Mouse (Mus musculus) forebrain, embryonic 11.5 days (tissue): ENCODE results near the gene 2310079G19Rik. TPM values are rescaled to one million over a fixed set of nuclear protein-coding genes. Genes with fewer than 3 reads are reported as not detected.

Source experiments
- ATAC-seq: fragments of 200-750 bp; cut with Nextera tagmentation; replicated peaks from 2 replicates; pipeline ENCODE4 v1.8.0; 2017; ENCODE audit warnings: moderate TSS enrichment; ENCODE audit not compliant: low FRiP score
- DNase-seq: peaks from one replicate; pipeline ENCODE4 v3.0.0-alpha.2; 2017; ENCODE audit warnings: low spot score
- H3K27ac ChIP-seq: fragments of 300-500 bp; sonication (generic); 2 replicates; pipeline ENCODE4 v1.5.1; 2014; ENCODE audit warnings: low read depth, low read length
- H3K27me3 ChIP-seq: fragments of 300-500 bp; sonication (generic); 2 replicates; pipeline ENCODE4 v1.6.1; 2014; ENCODE audit warnings: mild to moderate bottlenecking, low read length, mixed read lengths; ENCODE audit not compliant: control insufficient read depth, insufficient read depth
- H3K36me3 ChIP-seq: fragments of 300-500 bp; sonication (generic); 2 replicates; pipeline ENCODE4 v1.6.1; 2014; ENCODE audit warnings: mild to moderate bottlenecking, low read length, moderate library complexity, mixed read lengths; ENCODE audit not compliant: control insufficient read depth, insufficient read depth
- H3K4me1 ChIP-seq: fragments of 300-500 bp; sonication (generic); replicated peaks from 2 replicates; pipeline ENCODE4 v1.6.1; 2014; ENCODE audit warnings: low read length, mixed read lengths; ENCODE audit not compliant: control insufficient read depth, insufficient read depth
- H3K4me2 ChIP-seq: fragments of 300-500 bp; sonication (generic); 2 replicates; pipeline ENCODE4 v1.6.1; 2014; ENCODE audit warnings: low read depth, mild to moderate bottlenecking, low read length, moderate library complexity, mixed read lengths; ENCODE audit not compliant: severe bottlenecking
- H3K4me3 ChIP-seq: fragments of 300-500 bp; sonication (generic); 2 replicates; pipeline ENCODE4 v1.5.1; 2014; ENCODE audit warnings: low read depth, low read length
- H3K9ac ChIP-seq: fragments of 300-500 bp; sonication (generic); 2 replicates; pipeline ENCODE4 v1.6.1; 2014; ENCODE audit warnings: low read length
- H3K9me3 ChIP-seq: fragments of 300-500 bp; sonication (generic); 2 replicates; pipeline ENCODE4 v1.6.1; 2016; ENCODE audit warnings: low read length, mixed read lengths; ENCODE audit not compliant: control insufficient read depth
- WGBS: fragments of 180-500 bp; shearing (Covaris S2); extraction: QIAGEN DNeasy Blood & Tissue Kit; methylation state at CpG from one replicate; pipeline ENCODE4 v1.1.7; 2014; 5-methylcytosine and 5-hydroxymethylcytosine counted together
- polyA plus RNA-seq: library from polyadenylated mRNA; unstranded; fragments of >200 nt; fragmentation: Nextera tagmentation; extraction: Ambion mirVana; gene quantifications from 2 replicates; pipeline ENCODE4 v1.2.1, GENCODE M21; 2014

The 2310079G19Rik gene
- not detected in 2 replicates for polyA plus RNA-seq

DNA sequence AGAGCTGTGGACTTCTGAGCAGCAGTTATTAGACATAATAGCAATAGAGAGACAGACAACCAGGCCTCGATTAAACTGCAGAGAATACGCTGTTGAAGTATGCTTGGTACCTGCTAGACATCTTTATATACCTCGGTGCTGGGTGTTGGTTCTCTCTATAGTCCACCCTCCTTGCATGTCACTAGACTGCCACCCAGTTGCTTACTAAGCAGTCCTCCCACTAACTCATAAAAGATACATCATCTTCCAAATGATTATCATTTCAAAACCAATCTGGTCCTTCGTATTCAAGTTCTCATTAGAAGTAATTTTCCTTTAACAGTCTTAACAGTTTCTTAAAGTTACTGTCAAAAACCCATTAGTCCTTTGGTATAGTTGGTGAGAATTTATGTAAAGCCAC, at the start of gene 2310079G19Rik:
Gene 2310079G19Rik, minus strand, starts transcription at position 101 of the 400 bp plus-strand sequence.
- 94% methylated on average over 4 of the region's 4 CpGs for WGBS
- no peak within 1 kb of the TSS for H3K27ac ChIP-seq
- ATAC-seq (no peak), DNase-seq (no peak)
- H3K36me3 ChIP-seq = no peaks in the 10 kb centered on the region
- H3K4me3 ChIP-seq = no peak within 1 kb of the TSS
- no peak within 1 kb of the TSS for H3K4me2 ChIP-seq
- H3K9ac ChIP-seq = no peak within 1 kb of the TSS
- no peaks in the 10 kb centered on the region for H3K27me3 ChIP-seq
- no peaks in the 10 kb centered on the region for H3K9me3 ChIP-seq
- H3K4me1 ChIP-seq = no peaks in the 10 kb centered on the region

DNA sequence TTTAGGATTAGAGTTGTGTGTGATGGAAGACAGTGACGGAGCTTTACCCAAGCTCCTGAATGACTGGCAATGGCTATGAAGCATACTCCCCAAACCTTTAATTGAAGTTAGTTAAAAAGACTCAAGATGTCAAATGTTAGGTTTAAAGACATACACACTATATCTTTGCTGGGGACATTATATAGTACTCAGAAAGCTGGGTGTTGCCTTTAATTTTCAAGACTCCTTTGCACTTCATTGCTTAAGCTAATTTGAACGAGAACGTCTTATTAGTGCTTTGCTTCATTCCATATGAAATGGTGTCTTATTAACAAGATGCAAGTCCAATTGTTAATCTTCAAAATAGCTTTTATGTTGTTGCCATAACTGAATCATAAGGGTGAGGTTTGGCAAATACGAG, 44.1 kb upstream of the 2310079G19Rik start, which contains the start of gene Krtap27-1:
Gene Krtap27-1, minus strand, starts transcription at position 101 of the 400 bp plus-strand sequence.
- Histone ChIP-seq H3K36me3 (no peaks in the 10 kb centered on the region), H3K27ac (no peak within 1 kb of the TSS), H3K27me3 (no peaks in the 10 kb centered on the region), H3K4me2 (no peak within 1 kb of the TSS), H3K4me3 (no peak within 1 kb of the TSS), H3K9ac (no peak within 1 kb of the TSS), H3K4me1 (no peaks in the 10 kb centered on the region), H3K9me3 (no peaks in the 10 kb centered on the region)
- 89% methylated on average over 4 of the region's 4 CpGs for WGBS
- ATAC-seq (no peak), DNase-seq (no peak)

DNA sequence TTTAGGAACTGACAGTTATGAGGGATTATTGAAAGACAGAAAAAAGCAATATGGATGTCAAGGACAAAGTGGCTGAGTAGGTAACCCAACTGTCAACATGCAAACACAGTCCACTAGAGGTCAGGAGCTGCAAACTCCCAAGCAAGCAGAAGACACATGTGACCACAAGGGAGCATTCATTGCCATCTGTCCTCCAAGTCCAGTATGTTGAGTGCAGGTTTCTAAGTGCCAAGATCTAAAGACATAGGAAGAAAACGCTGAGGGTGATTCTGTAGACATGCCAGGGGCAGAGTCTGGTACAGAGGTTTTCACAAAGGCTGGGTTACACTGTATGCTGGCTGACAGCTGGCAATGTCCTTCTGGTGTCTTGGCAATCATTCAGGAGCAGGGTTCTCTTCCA, 30.0 kb upstream of the 2310079G19Rik start:
- no peaks in the 10 kb centered on the region for H3K4me1 ChIP-seq
- H3K36me3 ChIP-seq = no peaks in the 10 kb centered on the region
- no peaks in the 10 kb centered on the region for H3K27me3 ChIP-seq
- no peak overlapping the region for H3K27ac ChIP-seq
- WGBS = 65% methylated on average over 1 of the region's 1 CpGs
- H3K4me2 ChIP-seq = no peak overlapping the region
- DNase-seq (no peak), ATAC-seq (no peak)
- H3K9me3 ChIP-seq = no peaks in the 10 kb centered on the region
- H3K4me3 ChIP-seq = no peak overlapping the region
- no peak overlapping the region for H3K9ac ChIP-seq

DNA sequence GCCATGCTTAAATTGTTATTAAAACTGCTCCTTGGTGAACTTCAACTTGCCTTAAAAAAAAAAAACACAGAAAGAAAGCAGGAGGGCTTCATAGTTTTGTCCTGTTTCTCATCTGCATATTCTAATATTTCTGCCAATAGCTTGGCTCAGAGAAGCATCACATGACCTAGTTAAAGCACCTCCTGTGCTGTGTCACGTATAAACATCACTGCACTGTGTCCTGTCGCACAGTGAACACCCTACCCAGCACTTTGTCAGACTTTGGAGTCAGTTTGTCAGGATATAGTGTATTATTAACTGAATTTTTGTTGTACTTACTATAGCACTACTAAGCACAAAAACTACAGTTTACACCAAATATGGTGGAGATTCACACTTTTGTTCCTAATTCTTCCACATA, 24.5 kb upstream of the 2310079G19Rik start:
- Histone ChIP-seq H3K27ac (no peak overlapping the region), H3K9me3 (no peaks in the 10 kb centered on the region), H3K4me2 (no peak overlapping the region), H3K36me3 (no peaks in the 10 kb centered on the region), H3K27me3 (no peaks in the 10 kb centered on the region), H3K4me3 (no peak overlapping the region), H3K9ac (no peak overlapping the region), H3K4me1 (no peaks in the 10 kb centered on the region)
- WGBS = 75% methylated on average over 2 of the region's 2 CpGs
- DNase-seq = no peak
- no peak for ATAC-seq

DNA sequence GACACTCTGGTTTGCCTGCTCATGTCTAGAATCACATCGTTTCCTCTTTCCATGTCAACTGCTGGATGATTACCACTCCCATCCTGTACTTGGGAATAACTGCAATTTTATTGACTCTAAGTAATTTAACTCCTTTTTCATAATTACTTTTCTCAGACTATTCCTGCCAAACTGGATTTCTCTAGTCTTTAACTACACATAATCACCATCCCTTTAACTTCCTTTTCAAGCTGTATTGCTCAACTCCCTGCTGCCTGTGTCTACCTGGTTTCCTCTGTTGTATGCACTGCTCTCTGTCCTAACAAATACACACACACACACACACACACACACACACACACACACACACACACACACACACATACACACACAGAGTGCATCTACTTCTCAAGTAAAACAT, 23.6 kb upstream of the 2310079G19Rik start:
- Histone ChIP-seq H3K4me2 (no peak overlapping the region), H3K4me1 (no peaks in the 10 kb centered on the region), H3K27me3 (no peaks in the 10 kb centered on the region), H3K27ac (no peak overlapping the region), H3K4me3 (no peak overlapping the region), H3K36me3 (no peaks in the 10 kb centered on the region), H3K9ac (no peak overlapping the region), H3K9me3 (no peaks in the 10 kb centered on the region)
- WGBS = 91% methylated on average over 1 of the region's 1 CpGs
- ATAC-seq (no peak), DNase-seq (no peak)

DNA sequence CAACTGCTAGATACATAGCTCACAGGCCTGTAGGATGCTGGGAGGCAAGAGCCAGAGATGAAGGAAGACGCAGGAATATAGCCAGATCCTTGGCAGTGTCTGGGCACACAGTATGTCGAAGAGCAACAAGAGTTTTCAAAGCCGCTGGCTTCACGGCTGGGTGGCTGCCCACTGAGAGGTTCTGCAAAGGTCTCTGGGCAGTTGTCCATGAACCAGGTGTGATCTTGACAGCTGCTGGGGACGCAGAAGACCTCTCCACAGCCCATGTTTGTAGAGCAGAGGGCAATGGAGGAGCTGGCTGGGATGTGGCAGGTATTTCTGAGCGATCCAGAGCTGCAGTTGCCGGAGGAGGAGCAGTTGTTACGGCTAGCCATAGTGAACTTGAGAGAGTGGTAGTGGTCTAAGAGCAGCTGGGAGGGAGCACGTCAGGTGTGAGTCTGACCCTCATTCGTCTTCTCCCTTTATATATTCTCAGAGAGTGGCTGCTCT, 19.9 kb upstream of the 2310079G19Rik start, which contains the start of gene Krtap26-1:
Gene Krtap26-1, minus strand, starts transcription at position 439 of the 489 bp plus-strand sequence.
- H3K4me2 ChIP-seq = no peak within 1 kb of the TSS
- no peak for DNase-seq
- no peaks in the 10 kb centered on the region for H3K9me3 ChIP-seq
- H3K27me3 ChIP-seq = no peaks in the 10 kb centered on the region
- ATAC-seq = no peak
- H3K4me1 ChIP-seq = no peaks in the 10 kb centered on the region
- 87% methylated on average over 10 of the region's 10 CpGs for WGBS
- H3K9ac ChIP-seq = no peak within 1 kb of the TSS
- no peaks in the 10 kb centered on the region for H3K36me3 ChIP-seq
- H3K4me3 ChIP-seq = no peak within 1 kb of the TSS
- H3K27ac ChIP-seq = no peak within 1 kb of the TSS

DNA sequence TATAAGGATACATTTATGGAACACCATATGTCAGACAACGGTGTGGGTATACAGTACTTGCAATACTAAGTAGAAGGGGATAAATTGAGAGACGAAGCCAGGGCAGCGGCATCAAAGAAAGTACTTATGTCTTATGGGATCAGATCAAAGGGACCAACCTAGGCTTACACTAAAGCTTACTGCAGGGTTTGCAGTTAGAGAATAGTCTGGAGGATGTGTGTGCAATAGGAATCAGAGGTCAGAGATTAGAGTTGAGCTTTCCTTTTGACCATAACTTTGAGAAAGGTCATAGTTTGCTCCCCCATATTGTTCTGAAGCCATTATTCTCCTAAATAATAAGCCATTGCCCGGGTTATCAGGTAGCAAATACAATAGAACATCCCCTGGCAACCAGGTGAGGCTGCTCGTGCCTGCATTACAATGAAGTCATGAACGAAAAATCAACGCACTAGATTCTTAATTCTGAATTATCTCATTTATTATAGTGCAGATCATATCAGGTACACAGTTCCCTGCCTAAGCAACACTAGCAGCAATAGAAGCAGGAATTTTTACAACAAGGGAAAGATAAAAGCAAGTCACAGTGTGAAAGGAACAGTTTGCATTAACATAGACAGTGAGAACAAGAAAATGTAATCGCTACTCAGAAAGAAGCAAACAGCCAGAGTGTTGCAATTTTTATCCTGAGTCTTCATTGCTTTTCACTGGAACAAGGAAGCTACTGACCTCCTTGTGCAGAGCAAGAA, 19.1 kb upstream of the 2310079G19Rik start:
- ATAC-seq = no peak
- no peak overlapping the region for H3K27ac ChIP-seq
- no peaks in the 10 kb centered on the region for H3K4me1 ChIP-seq
- no peak for DNase-seq
- WGBS = 82% methylated on average over 8 of the region's 8 CpGs
- H3K27me3 ChIP-seq = no peaks in the 10 kb centered on the region
- no peak overlapping the region for H3K9ac ChIP-seq
- no peaks in the 10 kb centered on the region for H3K36me3 ChIP-seq
- no peak overlapping the region for H3K4me2 ChIP-seq
- H3K9me3 ChIP-seq = no peaks in the 10 kb centered on the region
- no peak overlapping the region for H3K4me3 ChIP-seq

DNA sequence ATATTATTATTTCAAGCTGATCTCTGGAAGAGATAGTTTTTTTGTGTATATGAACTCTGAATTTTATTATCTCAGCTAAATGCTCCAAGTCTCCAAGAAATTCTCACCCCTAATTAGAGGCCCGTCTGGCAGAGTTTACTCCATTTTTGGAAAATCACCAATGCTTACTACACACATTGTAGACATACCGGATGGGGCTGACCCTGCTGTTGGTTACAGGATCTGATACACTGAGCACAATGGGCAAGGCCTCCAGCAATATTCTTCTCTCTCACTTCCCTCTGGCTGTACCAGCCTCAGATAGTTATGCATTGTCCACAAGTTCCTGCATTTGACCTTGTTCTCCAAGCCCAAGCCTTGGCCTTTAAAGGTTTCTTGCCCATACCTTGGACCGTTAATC, 12.6 kb upstream of the 2310079G19Rik start:
- no peak overlapping the region for H3K9ac ChIP-seq
- H3K27me3 ChIP-seq = no peaks in the 10 kb centered on the region
- no peak overlapping the region for H3K27ac ChIP-seq
- no peak for DNase-seq
- 89% methylated on average over 3 of the region's 3 CpGs for WGBS
- H3K36me3 ChIP-seq = no peaks in the 10 kb centered on the region
- H3K4me3 ChIP-seq = no peak overlapping the region
- no peaks in the 10 kb centered on the region for H3K4me1 ChIP-seq
- ATAC-seq = no peak
- H3K9me3 ChIP-seq = no peaks in the 10 kb centered on the region
- H3K4me2 ChIP-seq = no peak overlapping the region

DNA sequence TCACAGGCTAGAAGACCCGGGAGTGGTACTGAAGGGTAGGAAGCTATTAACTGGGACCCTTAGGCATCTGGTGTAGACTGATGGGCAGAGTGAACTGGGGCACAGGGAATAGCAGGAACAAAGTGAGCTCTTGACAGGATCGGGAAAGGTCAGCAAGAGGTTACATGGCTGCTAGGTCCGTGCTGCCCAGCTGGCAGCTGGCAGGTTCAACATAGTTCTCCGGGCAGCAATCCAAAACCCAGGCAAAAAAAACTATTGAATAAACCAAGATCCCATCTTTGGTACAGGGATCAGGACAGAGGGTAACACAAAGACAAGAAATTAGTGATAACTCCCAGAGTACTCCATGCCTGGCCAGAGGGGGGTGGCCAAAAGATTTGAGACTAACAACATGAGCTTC, 7.7 kb upstream of the 2310079G19Rik start:
- H3K36me3 ChIP-seq = no peaks in the 10 kb centered on the region
- no peak overlapping the region for H3K9ac ChIP-seq
- WGBS = 75% methylated on average over 4 of the region's 4 CpGs
- H3K4me2 ChIP-seq = no peak overlapping the region
- no peak overlapping the region for H3K4me3 ChIP-seq
- no peak for DNase-seq
- no peak for ATAC-seq
- H3K9me3 ChIP-seq = no peaks in the 10 kb centered on the region
- H3K4me1 ChIP-seq = no peaks in the 10 kb centered on the region
- no peak overlapping the region for H3K27ac ChIP-seq
- no peaks in the 10 kb centered on the region for H3K27me3 ChIP-seq
